Mouse (Mus musculus) activated CD4-positive, CD25-positive, alpha-beta regulatory T cell (primary cell): ENCODE results near the gene Ralbp1. TPM values are rescaled to one million over a fixed set of nuclear protein-coding genes. Genes with fewer than 3 reads are reported as not detected.

Source experiments
- polyA plus RNA-seq, 2 experiments: library from polyadenylated mRNA; unstranded; fragments of 100-300 nt; shearing (Covaris generic); gene quantifications; one replicate each; pipeline ENCODE4 v1.2.1; 2017

The Ralbp1 gene
- 100 to 1,000 TPM; 121 to 123 TPM for polyA plus RNA-seq

GRCm38 (mm10) chr17:65885697-65886529 is at the start of gene Ralbp1:
Gene Ralbp1, minus strand, starts transcription at chr17:65885798.

Other genes starting within 250 kb of the Ralbp1 start
- under 1 TPM in 1 of 2 experiments, not detected in 1; 0.12 TPM for gene Txndc2, start 243.6 kb downstream of the Ralbp1 start, polyA plus RNA-seq
- gene Rab31, start 113.0 kb downstream of the Ralbp1 start, polyA plus RNA-seq, result 1 to 10 TPM; 3.4 to 6.0 TPM
- 10 to 100 TPM; 40.0 to 74.9 TPM for gene Ppp4r1, start 103.2 kb downstream of the Ralbp1 start, polyA plus RNA-seq
- gene Twsg1, start 65.4 kb upstream of the Ralbp1 start, polyA plus RNA-seq, result 10 to 100 TPM; 58.7 to 69.1 TPM
- 100 to 1,000 TPM; 129 to 138 TPM for gene Ankrd12, start 191.3 kb upstream of the Ralbp1 start, polyA plus RNA-seq
- 100 to 1,000 TPM; 241 to 271 TPM for gene Ndufv2, start 215.8 kb upstream of the Ralbp1 start, polyA plus RNA-seq
- 10 to 100 TPM; 15.5 to 18.5 TPM for gene Washc1, start 225.7 kb upstream of the Ralbp1 start, polyA plus RNA-seq
- 10 to 100 TPM; 21.1 to 25.0 TPM for gene Ddx11, start 237.7 kb upstream of the Ralbp1 start, polyA plus RNA-seq